Mouse (Mus musculus) MEL (cell line): ENCODE data around the gene Rps23. TPM values are rescaled to one million over a fixed set of nuclear protein-coding genes. Genes with fewer than 3 reads are reported as not detected.

Experiments used
- DNase-seq: peaks from one replicate; pipeline ENCODE4 v3.0.0; 2011; ENCODE audit warnings: low read depth, low spot score
- H3K27ac ChIP-seq: 2 replicates; pipeline ENCODE4 v1.5.1; 2012; ENCODE audit warnings: low read depth, mild to moderate bottlenecking, control low read depth, low read length, moderate library complexity; ENCODE audit not compliant: control insufficient read depth
- H3K27me3 ChIP-seq, 2 experiments: fragments of 150-350 bp in 1 of 2; sonication (generic) in 1 of 2; 2 replicates each; pipeline ENCODE4 v1.6.1; 2012; ENCODE audit warnings: low read length in 2 of 2, mild to moderate bottlenecking in 2 of 2, improper control_type of control experiment in 1 of 2, moderate library complexity in 1 of 2; ENCODE audit not compliant: insufficient read depth in 2 of 2, control insufficient read depth in 1 of 2
- H3K36me3 ChIP-seq, 2 experiments: 2 replicates each; pipeline ENCODE4 v1.6.1; 2012 to 2014; ENCODE audit warnings: low read length in 2 of 2, improper control_type of control experiment in 1 of 2, inconsistent platforms in 1 of 2, mild to moderate bottlenecking in 1 of 2; ENCODE audit not compliant: insufficient read depth in 2 of 2, control insufficient read depth in 1 of 2
- H3K4me1 ChIP-seq, 2 experiments: fragments of 150-350 bp in 1 of 2; sonication (generic) in 1 of 2; 2 replicates each; pipeline ENCODE4 v1.6.1; 2012; ENCODE audit warnings: low read length in 2 of 2, improper control_type of control experiment in 1 of 2, mild to moderate bottlenecking in 1 of 2; ENCODE audit not compliant: insufficient read depth in 2 of 2, control insufficient read depth in 1 of 2
- H3K4me3 ChIP-seq, 2 experiments: fragments of 150-350 bp in 1 of 2; sonication (generic) in 1 of 2; 2 replicates each; pipeline ENCODE4 v1.5.1; 2012; ENCODE audit warnings: low read depth in 2 of 2, low read length in 2 of 2, mild to moderate bottlenecking in 2 of 2, moderate library complexity in 2 of 2, control low read depth in 1 of 2, improper control_type of control experiment in 1 of 2; ENCODE audit not compliant: control insufficient read depth in 1 of 2, insufficient read depth in 1 of 2
- H3K79me2 ChIP-seq: 2 replicates; pipeline ENCODE4 v1.6.1; 2012; ENCODE audit warnings: mild to moderate bottlenecking, low read length, moderate library complexity; ENCODE audit not compliant: control insufficient read depth, poor library complexity, insufficient read depth
- H3K9ac ChIP-seq: 2 replicates; pipeline ENCODE4 v1.6.1; 2012; ENCODE audit warnings: low read depth, mild to moderate bottlenecking, control low read depth, low read length, moderate library complexity; ENCODE audit not compliant: control insufficient read depth, poor library complexity, severe bottlenecking
- H3K9me3 ChIP-seq: fragments of 150-350 bp; sonication (generic); replicated peaks from 2 replicates; pipeline ENCODE4 v1.6.1; 2012; ENCODE audit warnings: mild to moderate bottlenecking, low read length, improper control_type of control experiment, moderate library complexity; ENCODE audit not compliant: insufficient read depth
- EP300 ChIP-seq, 2 experiments: IDR thresholded peaks; 2 replicates each; pipeline ENCODE4 v1.6.1; 2011; ENCODE audit warnings: improper control_type of control experiment in 2 of 2, low read length in 2 of 2, low read depth in 1 of 2, mild to moderate bottlenecking in 1 of 2
- MYB ChIP-seq: IDR thresholded peaks from 2 replicates; pipeline ENCODE4 v1.6.1; 2011; ENCODE audit warnings: mild to moderate bottlenecking, low read depth, low read length, improper control_type of control experiment
- POLR2A ChIP-seq, 2 experiments: IDR thresholded peaks; 2 replicates each; pipeline ENCODE4 v1.6.1; 2011 to 2012; ENCODE audit warnings: low read length in 2 of 2, mild to moderate bottlenecking in 2 of 2, control low read depth in 1 of 2, improper control_type of control experiment in 1 of 2, low read depth in 1 of 2, moderate library complexity in 1 of 2; ENCODE audit not compliant: control insufficient read depth in 1 of 2, insufficient read depth in 1 of 2, poor library complexity in 1 of 2
- TCF12 ChIP-seq: IDR thresholded peaks from 2 replicates; pipeline ENCODE4 v1.6.1; 2014; ENCODE audit warnings: low read depth, mild to moderate bottlenecking, inconsistent platforms, low read length, improper control_type of control experiment, moderate library complexity
- ZC3H11A ChIP-seq: IDR thresholded peaks from 2 replicates; pipeline ENCODE4 v1.6.1; 2012; ENCODE audit warnings: low read depth, mild to moderate bottlenecking, inconsistent platforms, low read length, improper control_type of control experiment
- ZMIZ1 ChIP-seq: IDR thresholded peaks from 2 replicates; pipeline ENCODE4 v1.6.1; 2012; ENCODE audit warnings: low read depth, mild to moderate bottlenecking, inconsistent platforms, low read length, improper control_type of control experiment, moderate library complexity
- polyA plus RNA-seq, 2 experiments: library from polyadenylated mRNA; stranded (reverse) in 1 of 2; unstranded in 1 of 2; fragments of >175 nt in 1 of 2; fragments of >200 nt in 1 of 2; gene quantifications; 2 replicates each; pipeline versions ENCODE4 v1.2.1 to v1.2.4; 2012; ENCODE audit warnings: low replicate concordance in 2 of 2, low read depth in 1 of 2; ENCODE audit not compliant: insufficient read length in 2 of 2, insufficient read depth in 1 of 2, missing spikeins in 1 of 2
- total RNA-seq: library from RNA; depleted of rRNA; stranded (reverse); fragments of 300-350 nt; gene quantifications from 2 replicates; pipeline ENCODE4 v1.2.3, GENCODE M21; 2012; rRNA removed

Rps23 gene
- total and polyA plus RNA-seq, 3 experiments, result 389 to 2,086 TPM; not detected in 1

- TF ChIP-seq ZMIZ1 (no peak), ZC3H11A (no peak), TCF12 (no peak), POLR2A (IDR thresholded peaks at IDR 0.05; ENCODE audit: control insufficient read depth in 1 of 2, insufficient read depth in 1 of 2, low read depth in 1 of 2, low read length in 2 of 2, poor library complexity in 1 of 2) (no peak), MYB (no peak), EP300 (IDR thresholded peaks at IDR 0.05; ENCODE audit: low read depth in 1 of 2, low read length in 2 of 2) (no peak)
- DNase-seq, result no peak
- H3K79me2 ChIP-seq, result no peaks in the 10 kb centered on the region
- H3K9ac ChIP-seq, result no peak overlapping the region
- H3K36me3 ChIP-seq, result no peaks in the 10 kb centered on the region
- no peak overlapping the region for H3K4me3 ChIP-seq
- no peaks in the 10 kb centered on the region for H3K27me3 ChIP-seq
- no peaks in the 10 kb centered on the region for H3K4me1 ChIP-seq
- no peaks in the 10 kb centered on the region for H3K9me3 ChIP-seq
- H3K27ac ChIP-seq, result no peak overlapping the region
Measured at GRCm38 (mm10) chr13:90973409-90973808, 50.7 kb downstream of the Rps23 start.

Other genes with a start within 250 kb of the Rps23 start
- gene Atp6ap1l, start 17.6 kb upstream of the Rps23 start, total RNA-seq, result not detected in 2 replicates
- gene Atp6ap1l, start 17.6 kb upstream of the Rps23 start, polyA plus RNA-seq, result not detected